Mouse (Mus musculus) ZHBTc4 (cell line): ENCODE measurements around the gene Tram2.

Experiments
- DNase-seq: peaks from one replicate; pipeline ENCODE4 v3.0.0-alpha.2; 2011; ENCODE audit warnings: low read depth, low spot score

Gene Tram2

GRCm38 (mm10) chr1:20969642-20970041 is 109.4 kb downstream of the Tram2 start:
- no peak for DNase-seq

- DNase-seq: peak; percentile 65
These were observed 124.2 kb downstream of the Tram2 start for GRCm38 (mm10) chr1:20954876-20955275.

DNA sequence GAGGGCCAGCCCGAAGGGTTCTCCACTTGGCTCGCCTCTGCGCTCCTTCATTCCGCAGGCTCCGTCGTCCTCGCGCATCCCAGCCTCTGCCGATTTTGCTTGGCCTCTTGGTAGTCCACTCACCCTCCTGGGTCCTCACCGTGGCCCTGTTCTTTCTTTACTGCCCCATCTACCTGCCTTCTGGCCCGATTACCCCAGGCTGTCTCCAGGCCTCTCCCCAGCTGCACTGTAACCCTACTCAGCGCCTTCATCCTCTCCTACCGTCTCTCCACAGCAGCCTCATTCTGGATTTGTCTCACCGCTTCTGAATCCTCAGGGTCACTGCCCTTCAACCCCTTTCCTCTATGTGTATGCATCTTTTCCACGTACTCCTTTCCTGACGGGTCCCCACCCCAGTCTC is 127.2 kb downstream of the Tram2 start:
- DNase-seq: no peak

GRCm38 (mm10) chr1:20951300-20951763 is 127.7 kb downstream of the Tram2 start, which contains the start of gene Efhc1:
Gene Efhc1 (plus strand): TSS chr1:20951626.
- DNase-seq: peak; percentile 98
